Mouse (Mus musculus): Measurements from ENCODE around the gene Ubtd1.

- TF ChIP-seq CTCF (IDR thresholded peaks at IDR 0.05) (no peak), EP300 (IDR thresholded peaks at IDR 0.05) (no peak)
These were observed 4.4 kb downstream of the Ubtd1 start for GRCm38 (mm10) chr19:41985994-41986393.
